Mouse (Mus musculus) brain, embryonic 14.5 days (tissue): ENCODE results near the gene Pus1.

Experiments
- CTCF ChIP-seq: fragments of 200-500 bp; IDR thresholded peaks from 2 replicates; pipeline ENCODE4 v1.5.1; 2012; ENCODE audit warnings: inconsistent platforms, mild to moderate bottlenecking, moderate library complexity, borderline replicate concordance; ENCODE audit not compliant: insufficient read depth, insufficient read length; ENCODE audit errors: extremely low read depth
- POLR2A ChIP-seq: fragments of 200-500 bp; IDR thresholded peaks from 2 replicates; pipeline ENCODE4 v1.6.1; 2012; ENCODE audit warnings: mild to moderate bottlenecking, inconsistent platforms, borderline replicate concordance; ENCODE audit not compliant: poor library complexity, insufficient read depth, insufficient read length, severe bottlenecking; ENCODE audit errors: extremely low read depth

GRCm38 (mm10) chr5:110786081-110786835 lies 5.8 kb upstream of the Pus1 start:
- no peak for TF ChIP-seq POLR2A
- TF ChIP-seq CTCF, result peak; percentile 19; the same call in 1 of the 2 replicates
